Mouse (Mus musculus) neural tube, embryonic 13.5 days (tissue): ENCODE measurements around the gene Tmem145. TPM values are rescaled to one million over a fixed set of nuclear protein-coding genes. Genes with fewer than 3 reads are reported as not detected.
"Not testable (repeated sequence)": the region's sequence is repeated elsewhere in the genome, so short reads cannot be mapped to it uniquely, and the experiment has no call there.

Source experiments
- ATAC-seq: fragments of 200-750 bp; cut with Nextera tagmentation; 2 replicates; pipeline ENCODE4 v1.8.0; 2017; ENCODE audit warnings: low read depth, mild to moderate bottlenecking, moderate TSS enrichment, moderate library complexity
- H3K27ac ChIP-seq: fragments of 300-500 bp; sonication (generic); replicated peaks from 2 replicates; pipeline ENCODE4 v1.5.1; 2015; ENCODE audit warnings: moderate library complexity, mild to moderate bottlenecking, inconsistent platforms
- H3K27me3 ChIP-seq: fragments of 300-500 bp; sonication (generic); 2 replicates; pipeline ENCODE4 v1.6.1; 2015; ENCODE audit warnings: mild to moderate bottlenecking, inconsistent platforms
- H3K36me3 ChIP-seq: fragments of 300-500 bp; sonication (generic); 2 replicates; pipeline ENCODE4 v1.6.1; 2015; ENCODE audit warnings: mild to moderate bottlenecking, inconsistent platforms
- H3K4me1 ChIP-seq: fragments of 300-500 bp; sonication (generic); replicated peaks from 2 replicates; pipeline ENCODE4 v1.6.1; 2015; ENCODE audit warnings: inconsistent platforms
- H3K4me2 ChIP-seq: fragments of 300-500 bp; sonication (generic); 2 replicates; pipeline ENCODE4 v1.6.1; 2015; ENCODE audit warnings: inconsistent platforms, mild to moderate bottlenecking, moderate library complexity
- H3K4me3 ChIP-seq: fragments of 300-500 bp; sonication (generic); 2 replicates; pipeline ENCODE4 v1.5.1; 2015; ENCODE audit warnings: mild to moderate bottlenecking, inconsistent platforms
- H3K9ac ChIP-seq: fragments of 300-500 bp; sonication (generic); 2 replicates; pipeline ENCODE4 v1.6.1; 2015; ENCODE audit warnings: moderate library complexity, mild to moderate bottlenecking, inconsistent platforms
- H3K9me3 ChIP-seq: fragments of 300-500 bp; sonication (generic); 2 replicates; pipeline ENCODE4 v1.6.1; 2016; ENCODE audit warnings: inconsistent platforms
- WGBS: fragments of 180-500 bp; shearing (Covaris S2); methylation state at CpG from one replicate; pipeline ENCODE4 v1.1.7; 2015; 5-methylcytosine and 5-hydroxymethylcytosine counted together
- polyA plus RNA-seq: library from polyadenylated mRNA; unstranded; fragments of >200 nt; fragmentation: Nextera tagmentation; extraction: Ambion mirVana; gene quantifications from 2 replicates; pipeline ENCODE4 v1.2.1, GENCODE M21; 2015

The Tmem145 gene
- polyA plus RNA-seq, 1 experiment from 2014 or later: 52.2 TPM

DNA sequence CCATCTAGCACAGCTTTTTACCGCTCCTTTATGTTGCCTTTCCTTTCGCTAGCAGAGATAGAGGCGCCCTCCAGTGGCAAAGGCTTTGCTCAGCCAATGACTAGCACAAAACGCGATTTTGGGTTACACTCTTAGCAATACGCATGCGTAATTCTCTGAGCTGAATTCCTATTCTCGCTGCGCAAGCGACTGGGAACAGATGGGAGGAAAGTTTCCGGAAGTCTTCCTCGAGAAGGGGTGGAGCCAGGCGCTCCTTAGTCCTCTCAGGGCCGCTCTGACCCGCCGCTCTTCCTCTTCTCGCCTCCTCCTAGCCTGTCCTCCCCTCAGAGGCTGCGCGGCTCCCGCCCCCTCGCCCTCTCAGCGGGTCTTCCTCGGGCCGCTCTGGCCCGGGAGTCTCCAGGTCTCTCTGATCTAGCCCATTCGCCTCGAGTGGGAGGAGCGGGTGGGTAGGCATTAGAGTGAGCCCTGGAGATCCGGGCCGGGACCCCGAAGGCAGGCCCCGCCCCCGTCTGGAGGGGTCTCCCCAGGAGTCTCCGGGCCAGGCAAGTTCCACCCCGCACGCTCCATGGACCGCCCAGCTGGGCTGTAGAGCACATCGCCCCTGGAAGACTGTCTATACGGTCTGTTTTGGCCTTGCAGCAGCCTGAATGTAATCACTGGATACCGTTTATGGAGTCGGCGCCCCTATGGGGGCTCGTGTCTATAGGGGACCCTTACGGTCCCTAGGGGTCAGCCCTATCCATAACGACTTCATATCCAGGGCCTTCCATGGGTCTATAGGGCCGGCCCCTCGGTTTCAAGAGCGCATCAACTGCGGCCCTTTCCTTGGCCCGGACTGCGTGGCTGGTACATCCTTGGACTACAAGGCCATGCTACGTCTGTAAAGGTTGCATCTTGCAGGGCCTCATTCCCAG is 10.9 kb downstream of the Tmem145 start, which contains the start of gene Megf8:
Gene Megf8, plus strand, starts transcription at position 633 of the 914 bp plus-strand sequence.
- Histone ChIP-seq H3K9ac (peak within 1 kb of the TSS; percentile 88), H3K36me3 (peaks cover 4% of the 10 kb centered on the region; the same call in 1 of the 2 replicates), H3K27ac (peak within 1 kb of the TSS; percentile 93), H3K4me3 (peak within 1 kb of the TSS; percentile 74), H3K4me2 (peak within 1 kb of the TSS; percentile 93), H3K4me1 (peaks cover 49% of the 10 kb centered on the region), H3K9me3 (no peaks in the 10 kb centered on the region), H3K27me3 (peaks cover 37% of the 10 kb centered on the region)
- WGBS: under 1% methylated on average over 52 of the region's 52 CpGs
- ATAC-seq: peak; percentile 99

DNA sequence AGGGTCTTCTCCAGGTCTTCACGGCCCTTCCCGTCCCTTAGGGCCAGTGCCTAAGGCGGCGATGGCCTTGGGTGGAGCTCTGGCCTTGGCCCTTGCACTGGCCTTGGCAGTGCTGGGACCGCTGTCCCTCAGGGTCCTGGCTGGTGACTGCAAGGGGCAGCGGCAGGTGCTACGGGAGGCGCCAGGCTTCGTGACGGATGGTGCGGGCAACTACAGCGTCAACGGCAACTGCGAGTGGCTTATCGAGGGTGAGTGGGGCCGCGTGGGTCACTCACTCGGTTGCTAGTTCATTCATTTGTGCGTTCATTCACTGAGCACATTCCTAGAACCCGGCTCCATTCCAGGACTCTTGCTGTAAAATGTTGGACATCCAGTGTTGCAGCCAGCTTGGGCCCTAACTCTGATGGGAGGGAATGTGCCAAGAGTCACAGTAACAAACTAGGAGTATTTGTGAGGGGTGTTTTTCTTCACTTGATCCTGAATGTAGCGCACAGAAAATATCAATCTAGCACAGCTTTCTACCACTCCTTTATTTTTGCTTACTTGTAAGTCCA is 11.6 kb downstream of the Tmem145 start:
- peaks cover 54% of the 10 kb centered on the region for H3K4me1 ChIP-seq
- 13% methylated on average over 21 of the region's 21 CpGs for WGBS
- no peaks in the 10 kb centered on the region for H3K9me3 ChIP-seq
- peaks cover 30% of the 10 kb centered on the region for H3K27me3 ChIP-seq
- peak overlapping the region; percentile 93 for H3K27ac ChIP-seq
- peak overlapping the region; percentile 88 for H3K9ac ChIP-seq
- H3K36me3 ChIP-seq: peaks cover 2% of the 10 kb centered on the region; the same call in 1 of the 2 replicates
- H3K4me2 ChIP-seq: peak overlapping the region; percentile 93
- ATAC-seq: no peak; the same call in 1 of the 2 replicates
- peak overlapping the region; percentile 74 for H3K4me3 ChIP-seq

DNA sequence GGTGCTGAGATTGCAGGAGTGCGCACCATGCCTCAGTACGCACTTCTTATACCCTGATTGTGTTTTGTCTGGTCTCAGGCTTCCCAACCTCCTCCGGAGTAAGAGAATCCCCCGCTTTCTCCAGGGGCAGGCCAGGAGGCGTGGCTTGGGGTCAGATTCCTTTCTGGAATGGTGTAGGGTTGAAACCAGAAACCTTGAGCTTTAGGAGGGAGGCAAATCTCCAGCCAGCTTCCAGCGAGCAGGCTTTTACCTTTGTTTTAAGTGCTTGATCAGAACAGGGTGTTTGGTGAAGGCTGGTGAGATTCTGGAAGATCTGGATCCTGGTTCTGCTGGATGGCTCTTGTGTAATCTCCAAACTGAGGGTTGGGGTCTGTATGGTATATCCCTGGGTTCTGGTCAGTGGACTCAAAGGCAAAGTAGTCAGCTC is 16.2 kb downstream of the Tmem145 start:
- no peak overlapping the region for H3K4me3 ChIP-seq
- H3K4me1 ChIP-seq: peaks cover 35% of the 10 kb centered on the region
- no peaks in the 10 kb centered on the region for H3K9me3 ChIP-seq
- no peaks in the 10 kb centered on the region for H3K27me3 ChIP-seq
- 0 out of 2 replicates have a peak, but pooled peaks cover 2% of the 10 kb centered on the region for H3K36me3 ChIP-seq
- H3K27ac ChIP-seq: peak overlapping the region; percentile 61
- no peak overlapping the region for H3K9ac ChIP-seq
- H3K4me2 ChIP-seq: peak overlapping the region; percentile 9
- 9% methylated on average over 6 of the region's 6 CpGs for WGBS
- no peak for ATAC-seq

DNA sequence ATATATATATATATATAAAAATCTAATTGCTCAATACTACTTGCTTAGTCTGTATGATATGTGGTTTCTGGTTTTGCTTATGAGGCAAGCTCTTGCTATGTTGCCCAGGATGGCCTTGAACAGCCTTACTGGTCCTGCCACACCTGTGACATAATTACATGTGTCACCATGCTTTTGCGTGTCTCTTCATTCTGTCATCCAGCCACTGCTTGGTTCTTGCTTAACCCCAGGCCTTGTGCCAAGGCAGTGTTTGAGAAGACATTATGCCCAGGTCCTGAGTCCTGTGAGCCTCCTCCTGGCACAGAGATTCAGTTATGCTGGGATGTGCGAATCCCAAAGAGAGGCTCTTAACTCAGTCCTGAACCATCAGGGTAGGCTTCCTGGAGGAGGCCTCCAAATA is 17.3 kb downstream of the Tmem145 start:
- Histone ChIP-seq H3K27me3 (no peaks in the 10 kb centered on the region), H3K4me2 (no peak overlapping the region), H3K4me3 (no peak overlapping the region), H3K4me1 (peaks cover 23% of the 10 kb centered on the region), H3K9me3 (no peaks in the 10 kb centered on the region), H3K9ac (no peak overlapping the region), H3K27ac (no peak overlapping the region), H3K36me3 (peaks cover 11% of the 10 kb centered on the region)
- WGBS: 87% methylated on average over 2 of the region's 2 CpGs
- ATAC-seq: no peak

DNA sequence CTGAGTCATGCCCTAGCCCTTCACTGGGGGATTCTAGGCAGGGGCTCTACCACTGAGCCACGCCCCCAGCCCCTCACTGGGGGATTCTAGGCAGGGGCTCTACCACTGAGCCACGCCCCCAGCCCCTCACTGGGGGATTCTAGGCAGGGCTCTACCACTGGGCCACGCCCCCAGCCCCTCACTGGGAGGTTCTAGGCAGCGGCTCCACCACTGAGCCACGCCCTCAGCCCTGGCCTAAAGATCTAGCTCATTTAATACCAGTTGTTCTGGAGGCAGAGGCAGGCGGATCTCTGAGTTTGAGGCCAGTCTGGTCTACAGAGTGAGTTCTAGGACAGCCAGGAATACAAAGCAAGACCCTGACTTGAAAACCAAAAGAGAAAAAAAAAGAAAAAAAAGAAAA is 19.5 kb downstream of the Tmem145 start:
- H3K4me2 ChIP-seq, H3K27ac ChIP-seq, ATAC-seq, H3K9ac ChIP-seq, H3K27me3 ChIP-seq, H3K9me3 ChIP-seq, H3K4me3 ChIP-seq: not testable (repeated sequence)
- Histone ChIP-seq H3K36me3 (peaks cover 27% of the 10 kb centered on the region), H3K4me1 (peaks cover 13% of the 10 kb centered on the region)
- WGBS: 89% methylated on average over 6 of the region's 6 CpGs

DNA sequence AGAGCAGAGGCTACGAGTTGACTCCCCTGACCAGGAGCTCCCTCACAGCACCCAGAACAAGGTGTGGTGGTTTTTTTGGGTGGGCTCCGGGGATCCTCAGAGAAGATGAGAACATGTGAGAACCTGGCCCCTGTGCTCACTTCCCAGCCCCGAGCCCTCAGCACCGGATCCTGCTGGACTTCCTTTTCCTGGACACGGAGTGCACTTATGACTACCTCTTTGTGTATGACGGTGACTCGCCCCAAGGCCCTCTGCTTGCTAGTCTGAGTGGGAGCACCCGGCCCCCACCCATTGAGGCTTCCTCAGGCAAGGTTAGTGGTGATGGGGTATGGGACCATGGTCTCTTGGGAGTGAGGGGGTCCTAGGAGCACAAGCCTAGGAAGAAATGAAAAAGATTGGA is 20.3 kb downstream of the Tmem145 start:
- Histone ChIP-seq H3K27ac (no peak overlapping the region), H3K4me1 (peaks cover 10% of the 10 kb centered on the region), H3K4me2 (no peak overlapping the region), H3K9me3 (no peaks in the 10 kb centered on the region), H3K36me3 (peaks cover 35% of the 10 kb centered on the region), H3K27me3 (no peaks in the 10 kb centered on the region), H3K4me3 (no peak overlapping the region), H3K9ac (no peak overlapping the region)
- ATAC-seq: no peak
- WGBS: 79% methylated on average over 8 of the region's 8 CpGs

DNA sequence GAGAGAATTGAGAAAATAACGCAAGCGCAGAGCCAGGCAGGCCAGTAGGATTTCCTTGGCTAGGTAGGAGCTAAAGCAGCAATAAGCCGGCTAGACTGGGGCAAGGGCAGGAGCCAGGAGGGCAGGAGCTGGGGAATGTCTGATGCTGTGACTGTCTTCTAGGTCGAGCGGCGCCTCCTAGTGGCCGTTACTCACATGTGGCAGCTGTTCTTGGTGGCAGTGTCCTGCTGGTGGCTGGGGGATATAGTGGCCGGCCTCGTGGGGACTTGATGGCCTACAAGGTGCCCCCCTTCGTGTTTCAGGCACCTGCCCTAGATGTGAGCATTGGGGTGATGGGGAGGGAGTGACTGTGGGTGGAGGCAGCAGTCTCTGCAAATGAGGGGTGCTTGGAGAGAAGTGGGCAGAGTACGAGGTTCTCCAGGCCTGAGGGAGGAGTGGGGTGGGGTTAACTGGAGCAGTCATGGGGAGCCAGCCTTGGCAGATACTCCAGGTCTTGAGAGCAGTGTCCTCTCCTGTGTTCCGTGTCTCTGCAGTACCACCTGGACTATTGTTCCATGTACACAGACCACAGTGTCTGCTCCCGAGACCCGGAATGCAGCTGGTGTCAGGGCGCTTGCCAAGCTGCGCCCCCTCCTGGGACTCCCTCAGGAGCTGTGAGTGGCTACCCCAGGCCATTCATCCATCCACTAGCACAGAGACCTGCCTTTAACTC is 27.8 kb downstream of the Tmem145 start:
- ATAC-seq: peak; percentile 38; the same call in 1 of the 2 replicates
- H3K27me3 ChIP-seq: no peaks in the 10 kb centered on the region
- no peak overlapping the region for H3K9ac ChIP-seq
- peaks cover 75% of the 10 kb centered on the region for H3K36me3 ChIP-seq
- H3K4me2 ChIP-seq: no peak overlapping the region
- H3K4me3 ChIP-seq: no peak overlapping the region
- H3K27ac ChIP-seq: no peak overlapping the region
- WGBS: 42% methylated on average over 16 of the region's 16 CpGs
- H3K9me3 ChIP-seq: no peaks in the 10 kb centered on the region
- no peaks in the 10 kb centered on the region; the same call in 1 of the 2 replicates for H3K4me1 ChIP-seq

DNA sequence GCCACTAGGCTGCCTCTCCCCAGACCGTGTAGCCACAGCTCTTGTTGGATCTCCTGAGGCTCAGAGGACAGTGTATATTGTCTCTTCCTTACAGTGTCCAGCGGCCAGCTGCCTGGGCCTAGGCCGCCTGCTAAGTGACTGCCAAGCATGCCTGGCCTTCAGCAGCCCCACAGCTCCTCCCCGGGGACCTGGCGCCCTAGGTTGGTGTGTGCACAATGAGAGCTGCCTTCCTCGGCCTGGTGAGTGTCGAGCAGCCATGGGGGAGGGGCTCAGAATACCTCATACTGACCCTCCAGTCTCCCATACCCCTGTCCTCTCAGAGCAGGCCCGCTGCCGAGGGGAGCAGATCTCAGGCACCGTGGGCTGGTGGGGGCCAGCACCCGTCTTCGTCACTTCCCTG is 28.6 kb downstream of the Tmem145 start:
- 0 out of 2 replicates have a peak, but pooled peaks have one; percentile 22 for ATAC-seq
- peaks cover 77% of the 10 kb centered on the region for H3K36me3 ChIP-seq
- H3K4me2 ChIP-seq: no peak overlapping the region
- no peak overlapping the region for H3K9ac ChIP-seq
- H3K27ac ChIP-seq: no peak overlapping the region
- H3K9me3 ChIP-seq: no peaks in the 10 kb centered on the region
- no peaks in the 10 kb centered on the region; the same call in 1 of the 2 replicates for H3K4me1 ChIP-seq
- 82% methylated on average over 12 of the region's 12 CpGs for WGBS
- H3K27me3 ChIP-seq: no peaks in the 10 kb centered on the region
- H3K4me3 ChIP-seq: no peak overlapping the region

DNA sequence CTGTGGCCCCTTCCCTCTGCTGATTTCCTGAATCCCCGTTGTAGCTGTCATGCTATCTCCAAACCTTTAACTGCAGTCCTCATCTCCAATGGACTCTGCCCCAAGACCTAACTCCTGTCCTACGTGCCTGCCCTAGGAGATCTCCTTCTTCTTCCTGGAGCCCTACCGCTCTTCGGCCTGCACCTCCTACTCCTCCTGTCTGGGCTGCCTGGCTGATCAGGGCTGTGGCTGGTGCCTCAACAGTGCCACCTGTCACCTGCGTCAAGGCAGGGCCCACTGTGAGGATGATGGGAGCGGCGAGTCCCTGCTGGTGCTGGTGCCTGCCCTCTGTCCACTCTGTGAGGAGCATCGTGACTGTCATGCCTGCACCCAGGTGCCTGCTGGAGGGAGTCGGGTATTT is 33.4 kb downstream of the Tmem145 start:
- no peak for ATAC-seq
- H3K9me3 ChIP-seq: no peaks in the 10 kb centered on the region
- no peak overlapping the region for H3K9ac ChIP-seq
- no peaks in the 10 kb centered on the region for H3K27me3 ChIP-seq
- WGBS: 94% methylated on average over 9 of the region's 9 CpGs
- no peak overlapping the region for H3K27ac ChIP-seq
- no peak overlapping the region for H3K4me2 ChIP-seq
- peaks cover 89% of the 10 kb centered on the region for H3K36me3 ChIP-seq
- no peak overlapping the region for H3K4me3 ChIP-seq
- H3K4me1 ChIP-seq: no peaks in the 10 kb centered on the region

DNA sequence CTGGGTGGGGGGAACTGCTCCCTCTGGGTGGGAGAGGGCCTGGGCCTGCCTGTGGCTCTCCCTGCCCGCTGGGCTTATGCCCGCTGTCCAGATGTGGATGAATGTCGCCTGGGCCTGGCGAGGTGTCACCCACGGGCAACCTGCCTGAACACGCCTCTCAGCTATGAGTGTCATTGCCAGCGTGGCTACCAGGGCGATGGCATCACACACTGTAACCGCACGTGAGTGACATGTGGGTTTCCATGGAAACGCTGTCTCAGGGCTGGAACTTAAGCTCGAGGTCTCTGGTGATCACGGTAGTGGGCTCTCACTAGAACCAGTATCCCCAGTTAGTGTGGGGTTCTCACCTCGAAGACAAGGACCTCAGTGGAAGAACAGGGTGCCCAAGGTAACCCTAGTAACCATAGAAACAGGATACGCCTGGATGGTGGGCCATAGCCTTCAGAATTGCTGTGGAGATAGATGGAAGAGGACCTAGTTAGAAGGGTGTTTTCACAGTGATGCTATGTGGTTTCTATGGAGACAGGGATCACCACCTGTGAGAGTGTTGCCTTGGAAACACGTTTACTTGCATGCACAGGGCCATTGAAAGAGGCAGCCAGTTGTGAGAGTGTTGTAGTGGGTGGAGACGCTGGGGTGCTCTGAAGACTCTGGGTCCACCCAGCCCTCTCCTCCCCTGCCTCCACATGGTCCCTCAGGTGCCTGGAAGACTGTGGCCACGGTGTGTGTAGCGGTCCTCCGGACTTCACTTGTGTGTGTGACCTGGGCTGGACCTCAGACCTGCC is 35.3 kb downstream of the Tmem145 start:
- Histone ChIP-seq H3K36me3 (peaks cover 86% of the 10 kb centered on the region), H3K9ac (no peak overlapping the region), H3K4me3 (no peak overlapping the region), H3K4me2 (no peak overlapping the region), H3K4me1 (no peaks in the 10 kb centered on the region), H3K9me3 (no peaks in the 10 kb centered on the region), H3K27me3 (no peaks in the 10 kb centered on the region), H3K27ac (no peak overlapping the region)
- ATAC-seq: 0 out of 2 replicates have a peak, but pooled peaks have one; percentile 12
- 75% methylated on average over 20 of the region's 20 CpGs for WGBS

DNA sequence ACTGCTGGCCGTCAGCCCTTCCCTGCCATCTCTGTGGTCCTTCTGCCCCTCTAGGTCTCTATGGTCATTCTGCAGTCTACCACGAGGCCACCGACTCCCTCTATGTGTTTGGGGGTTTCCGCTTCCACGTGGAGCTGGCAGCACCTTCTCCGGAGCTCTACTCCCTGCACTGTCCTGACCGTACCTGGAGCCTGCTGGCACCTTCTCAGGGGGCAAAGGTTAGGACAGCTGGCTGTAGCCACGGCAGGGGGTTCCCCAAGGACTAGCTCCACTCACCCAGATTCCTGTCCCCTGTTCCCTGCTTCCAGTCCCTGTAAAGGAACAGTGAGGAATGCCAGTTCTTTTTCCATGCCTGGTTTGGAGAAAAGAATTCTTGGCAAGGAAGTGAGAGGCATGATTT is 43.0 kb downstream of the Tmem145 start:
- Histone ChIP-seq H3K27ac (no peak overlapping the region), H3K36me3 (peaks cover 96% of the 10 kb centered on the region), H3K9ac (no peak overlapping the region), H3K9me3 (peaks cover 4% of the 10 kb centered on the region; the same call in 1 of the 2 replicates), H3K4me1 (no peaks in the 10 kb centered on the region), H3K4me3 (no peak overlapping the region), H3K27me3 (no peaks in the 10 kb centered on the region), H3K4me2 (no peak overlapping the region)
- 85% methylated on average over 8 of the region's 8 CpGs for WGBS
- ATAC-seq: no peak
